Mouse (Mus musculus) kidney, adult 11 months (tissue): ENCODE data around the gene Lck.
A peak's percentile ranks its signal among the peaks of the same experiment; 100 is the strongest.

Experiments
- DNase-seq: peaks from one replicate; pipeline ENCODE4 v3.0.0; 2022

The Lck gene

GRCm38 (mm10) chr4:129573430-129573829 is at the start of gene Lck:
TSS of gene Lck (minus strand) at chr4:129573641.
- DNase-seq = no peak

- DNase-seq = no peak
Measured at GRCm38 (mm10) chr4:129622803-129623535, 49.5 kb upstream of the Lck start.

GRCm38 (mm10) chr4:129622120-129622802 is 48.8 kb upstream of the Lck start:
- DNase-seq = no peak

- peak; percentile 65 for DNase-seq
Measured at GRCm38 (mm10) chr4:129621283-129621841, 47.9 kb upstream of the Lck start.

GRCm38 (mm10) chr4:129620419-129621282 is 47.2 kb upstream of the Lck start:
- no peak for DNase-seq

- peak; percentile 95 for DNase-seq
Measured at GRCm38 (mm10) chr4:129618786-129619691, 45.6 kb upstream of the Lck start, which contains the start of gene Iqcc. TSS of gene Iqcc (minus strand) at chr4:129619099.

GRCm38 (mm10) chr4:129618031-129618430 is 44.6 kb upstream of the Lck start:
- no peak for DNase-seq

GRCm38 (mm10) chr4:129617121-129617641 is 43.7 kb upstream of the Lck start:
- no peak for DNase-seq

GRCm38 (mm10) chr4:129616631-129617030 is 43.2 kb upstream of the Lck start:
- no peak for DNase-seq

- DNase-seq = no peak
Measured at GRCm38 (mm10) chr4:129615801-129616290, 42.4 kb upstream of the Lck start.

- no peak for DNase-seq
Measured at GRCm38 (mm10) chr4:129614093-129614492, 40.7 kb upstream of the Lck start, which contains the start of gene Dcdc2b. TSS of gene Dcdc2b (minus strand) at chr4:129614257.

GRCm38 (mm10) chr4:129610472-129610871 is 37.0 kb upstream of the Lck start:
- no peak for DNase-seq

GRCm38 (mm10) chr4:129610026-129610425 is 36.6 kb upstream of the Lck start:
- no peak for DNase-seq

GRCm38 (mm10) chr4:129609139-129609631 is 35.7 kb upstream of the Lck start:
- no peak for DNase-seq

- peak; percentile 76 for DNase-seq
Measured at GRCm38 (mm10) chr4:129608426-129609025, 35.1 kb upstream of the Lck start.

- peak; percentile 79 for DNase-seq
Measured at GRCm38 (mm10) chr4:129600233-129601158, 27.1 kb upstream of the Lck start, which contains the start of the genes Eif3i and Tmem234. TSS of gene Eif3i (minus strand) at chr4:129600648. TSS of gene Tmem234 (plus strand) at chr4:129600668.

- DNase-seq = no peak
Measured at GRCm38 (mm10) chr4:129588865-129589264, 15.4 kb upstream of the Lck start.

- peak; percentile 62 for DNase-seq
Measured at GRCm38 (mm10) chr4:129586943-129587342, 13.5 kb upstream of the Lck start.

GRCm38 (mm10) chr4:129585773-129586172 is 12.3 kb upstream of the Lck start:
- no peak for DNase-seq
